Comparison of ENCODE assay signal across 19 mouse cellular contexts in genomic region chr8:111444245-111444644, GRCm38 (mm10). TPM values are rescaled to one million over a fixed set of nuclear protein-coding genes. Genes with fewer than 3 reads are reported as not detected.
A peak's percentile ranks its signal among the peaks of the same experiment; 100 is the strongest.
DNase-seq lines count a peak whose midpoint lies in the region; ATAC-seq and TF ChIP-seq lines count a peak whose summit lies in the region.
"Had no signal": no experiment of that assay in that cellular context is flagged by ENCODE, and none has a peak within 500 bp of the region (broad histone marks: within the 10 kb centered on the region; RNA-seq: fewer than 3 reads in every experiment).

No protein-coding gene starts in this region.

- H3K4me1 ChIP-seq in kidney, embryonic 14.5 days (ENCODE audit: control insufficient read depth, insufficient read depth, low read length), result no peaks in the 10 kb centered on the region
- H3K4me1 ChIP-seq in liver, adult 2 months (ENCODE audit: control insufficient read depth, insufficient read depth, low read length), result no peaks in the 10 kb centered on the region
- no peaks in the 10 kb centered on the region for H3K4me1 ChIP-seq in hindbrain, postnatal 0 days (ENCODE audit: insufficient read depth, low read length)
- H3K4me1 ChIP-seq: embryonic facial prominence, embryonic 10.5 days; forebrain, embryonic 13.5 days; hindbrain, embryonic 12.5 days had no signal

- H3K9ac ChIP-seq in kidney, embryonic 14.5 days (ENCODE audit: low read depth, low read length), result no peak overlapping the region
- H3K9ac ChIP-seq in liver, adult 2 months (ENCODE audit: low read depth, low read length), result no peak overlapping the region
- H3K9ac ChIP-seq in hindbrain, postnatal 0 days (replicated peaks; ENCODE audit: low read length), result no peak overlapping the region
- H3K9ac ChIP-seq: forebrain, embryonic 13.5 days; forebrain, postnatal 0 days; heart, embryonic 12.5 days; hindbrain, embryonic 12.5 days had no signal

- no peaks in the 10 kb centered on the region for H3K9me3 ChIP-seq in kidney, embryonic 14.5 days (ENCODE audit: control insufficient read depth, low read length)
- H3K9me3 ChIP-seq in hindbrain, postnatal 0 days (ENCODE audit: low read length), result no peaks in the 10 kb centered on the region
- H3K9me3 ChIP-seq: embryonic facial prominence, embryonic 10.5 days; forebrain, embryonic 13.5 days; heart, embryonic 12.5 days; hindbrain, embryonic 12.5 days had no signal

- no peaks in the 10 kb centered on the region for H3K27me3 ChIP-seq in kidney, embryonic 14.5 days (ENCODE audit: control insufficient read depth, insufficient read depth, low read length)
- H3K27me3 ChIP-seq in liver, adult 2 months (ENCODE audit: control insufficient read depth, insufficient read depth, low read length), result no peaks in the 10 kb centered on the region
- no peaks in the 10 kb centered on the region for H3K27me3 ChIP-seq in hindbrain, postnatal 0 days (ENCODE audit: insufficient read depth, low read length)
- H3K27me3 ChIP-seq: forebrain, embryonic 13.5 days; heart, embryonic 12.5 days; hindbrain, embryonic 12.5 days had no signal

- no peak overlapping the region for H3K4me2 ChIP-seq in kidney, embryonic 14.5 days (replicated peaks; ENCODE audit: low read depth, low read length)
- H3K4me2 ChIP-seq in hindbrain, postnatal 0 days (ENCODE audit: low read depth, low read length), result no peak overlapping the region
- H3K4me2 ChIP-seq: forebrain, embryonic 13.5 days; heart, embryonic 12.5 days; hindbrain, embryonic 12.5 days had no signal

- WGBS in kidney, embryonic 14.5 days, result 67% methylated on average over 4 of the region's 4 CpGs
- WGBS in liver, adult 2 months, result 64% methylated on average over 4 of the region's 4 CpGs
- WGBS in hindbrain, postnatal 0 days, result 86% methylated on average over 4 of the region's 4 CpGs

- ATAC-seq in kidney, embryonic 14.5 days (ENCODE audit: low FRiP score, low TSS enrichment), result no peak
- ATAC-seq in hindbrain, postnatal 0 days, result no peak
- ATAC-seq in monocyte, adult 5-6 weeks (replicated peaks; ENCODE audit: insufficient number of reproducible peaks, low FRiP score, low TSS enrichment, poor library complexity, severe bottlenecking), result no peak
- ATAC-seq: forebrain, embryonic 13.5 days; forebrain, postnatal 0 days had no signal

- H3K27ac ChIP-seq in kidney, embryonic 14.5 days (ENCODE audit: low read depth, low read length), result no peak overlapping the region
- no peak overlapping the region for H3K27ac ChIP-seq in liver, adult 2 months (replicated peaks; ENCODE audit: insufficient read depth, low read depth, low read length)
- H3K27ac ChIP-seq in hindbrain, postnatal 0 days, result no peak overlapping the region
- H3K27ac ChIP-seq: embryonic facial prominence, embryonic 10.5 days; forebrain, embryonic 13.5 days; hindbrain, embryonic 12.5 days had no signal

- TF ChIP-seq POLR2A in liver, adult 2 months (IDR thresholded peaks at IDR 0.05; ENCODE audit: extremely low read depth, insufficient read depth, low read length), result no peak

- TF ChIP-seq CTCF in liver, adult 2 months (IDR thresholded peaks at IDR 0.05; ENCODE audit: low read depth, low read length), result no peak
- TF ChIP-seq CTCF in hindbrain, postnatal 0 days (IDR thresholded peaks at IDR 0.05; ENCODE audit: low read depth), result no peak

- H3K79me2 ChIP-seq in liver, adult 2 months (ENCODE audit: control insufficient read depth, insufficient read depth, low read length), result no peaks in the 10 kb centered on the region

- H3K4me3 ChIP-seq in kidney, embryonic 14.5 days (ENCODE audit: low read length), result no peak overlapping the region
- H3K4me3 ChIP-seq in liver, adult 2 months (ENCODE audit: insufficient read depth, low read depth, low read length), result no peak overlapping the region
- H3K4me3 ChIP-seq in hindbrain, postnatal 0 days (ENCODE audit: low read length), result no peak overlapping the region
- H3K4me3 ChIP-seq: embryonic facial prominence, embryonic 10.5 days; forebrain, embryonic 13.5 days; heart, embryonic 12.5 days; hindbrain, embryonic 12.5 days had no signal

- DNase-seq in kidney, adult 18-20 months, result peak; percentile 43
- peak; percentile 6 for DNase-seq in liver, adult 2 months (ENCODE audit: extremely low read depth, low read depth, low spot score)
- no peak for DNase-seq in liver
- peak; percentile 42 for DNase-seq in kidney, postnatal 14 days
- DNase-seq in hindbrain, postnatal 0 days (ENCODE audit: low spot score), result no peak
- DNase-seq: adrenal gland, adult 8-10 months; adrenal gland, postnatal 36 days; cerebellum, adult 2 months; cerebellum, postnatal 10 days; forebrain, postnatal 0 days; gastrocnemius, postnatal 14 days; heart, postnatal 36 days had no signal

- peaks cover 5% of the 10 kb centered on the region; the same call in 1 of the 2 replicates for H3K36me3 ChIP-seq in kidney, embryonic 14.5 days (ENCODE audit: control insufficient read depth, insufficient read depth, low read length)
- H3K36me3 ChIP-seq in liver, adult 2 months (ENCODE audit: control insufficient read depth, insufficient read depth, low read length), result peaks cover 3% of the 10 kb centered on the region; the same call in 1 of the 2 replicates
- no peaks in the 10 kb centered on the region for H3K36me3 ChIP-seq in hindbrain, postnatal 0 days (ENCODE audit: insufficient read depth, low read length)
- H3K36me3 ChIP-seq: heart, embryonic 12.5 days had no signal

RNA-seq across cellular contexts. Expression of gene Fa2h, which starts 50.6 kb away (rescaled TPM):
- polyA plus RNA-seq in kidney, embryonic 14.5 days (2014; fragmentation: Nextera tagmentation; extraction: Ambion mirVana), result 0.84 and 0.90 TPM in 2 replicates
- 0.09 TPM in 1 of 2 replicates, not detected in the other for total RNA-seq in liver, adult 2 months (2014; rRNA removed)
- polyA plus RNA-seq in liver, adult 2 months (2012; rRNA removed), result 0.06 and 0.09 TPM in 2 replicates
- total RNA-seq in hindbrain, postnatal 0 days (2014; rRNA removed), result 2.8 and 5.1 TPM in 2 replicates
- 3.1 and 3.4 TPM in 2 replicates for polyA plus RNA-seq in hindbrain, postnatal 0 days (2015; fragmentation: Nextera tagmentation; extraction: Ambion mirVana)
- total RNA-seq in monocyte, adult 5-6 weeks (2017), result not detected in 3 replicates
- total RNA-seq: ES-E14 had no signal
- polyA plus RNA-seq: embryonic facial prominence, embryonic 10.5 days; forebrain, embryonic 13.5 days; heart, embryonic 12.5 days had no signal

Comparison
In these comparisons a context has a peak if more than half of its experiments do, and no peak if none do; other contexts are left out.
1. DNase-seq: peak in kidney, adult 18-20 months (single experiment), liver, adult 2 months (single experiment) and kidney, postnatal 14 days (single experiment); none in liver (single experiment) and hindbrain, postnatal 0 days (single experiment).